Comparison of ENCODE assay signal across 19 mouse cellular contexts in genomic region chr10:78232301-78232980, GRCm38 (mm10). TPM values are rescaled to one million over a fixed set of nuclear protein-coding genes. Genes with fewer than 3 reads are reported as not detected.
DNase-seq lines count a peak whose midpoint lies in the region; ATAC-seq and TF ChIP-seq lines count a peak whose summit lies in the region.
"Had no signal": no experiment of that assay in that cellular context is flagged by ENCODE, and none has a peak within 500 bp of the region (broad histone marks: within the 10 kb centered on the region; RNA-seq: fewer than 3 reads in every experiment).

No protein-coding gene starts in this region.

- DNase-seq in forebrain, embryonic 14.5 days (ENCODE audit: low spot score): peak; percentile 54
- no peak for DNase-seq in forebrain, postnatal 0 days
- peak; percentile 53 for DNase-seq in thymus, postnatal 0 days (ENCODE audit: low spot score)
- no peak for DNase-seq in thymus, adult 2 months
- DNase-seq in gastrocnemius, adult 2 months: peak; percentile 79
- no peak for DNase-seq in spleen, postnatal 10 days (ENCODE audit: low spot score in 2 of 2)
- DNase-seq in heart, adult 18-20 months: no peak
- DNase-seq: adrenal gland, postnatal 36 days; B cell, adult 2 months; heart, postnatal 4 days; kidney, postnatal 10 days; lung, postnatal 10 days had no signal

- H3K9me3 ChIP-seq in forebrain, embryonic 14.5 days (replicated peaks; ENCODE audit: control insufficient read depth, low read length): no peaks in the 10 kb centered on the region
- no peaks in the 10 kb centered on the region for H3K9me3 ChIP-seq in forebrain, postnatal 0 days (ENCODE audit: low read length)
- H3K9me3 ChIP-seq: heart, embryonic 12.5 days; limb, embryonic 10.5 days; midbrain, embryonic 15.5 days; neural tube, embryonic 13.5 days had no signal

- no peak overlapping the region for H3K4me3 ChIP-seq in forebrain, embryonic 14.5 days (ENCODE audit: low read depth, low read length)
- no peak overlapping the region for H3K4me3 ChIP-seq in forebrain, postnatal 0 days (ENCODE audit: low read depth, low read length)
- no peak overlapping the region for H3K4me3 ChIP-seq in thymus, adult 2 months (ENCODE audit: control insufficient read depth, insufficient read depth, low read length)
- no peak overlapping the region for H3K4me3 ChIP-seq in gastrocnemius, adult 2 months
- no peak overlapping the region for H3K4me3 ChIP-seq in small intestine, adult 2 months (ENCODE audit: low read depth, low read length)
- H3K4me3 ChIP-seq: heart, embryonic 12.5 days; limb, embryonic 10.5 days; midbrain, embryonic 15.5 days; neural tube, embryonic 13.5 days had no signal

- no peaks in the 10 kb centered on the region for H3K4me1 ChIP-seq in forebrain, embryonic 14.5 days (ENCODE audit: control insufficient read depth, insufficient read depth, low read length)
- H3K4me1 ChIP-seq in forebrain, postnatal 0 days (ENCODE audit: insufficient read depth): no peaks in the 10 kb centered on the region
- H3K4me1 ChIP-seq in thymus, adult 2 months (replicated peaks; ENCODE audit: control insufficient read depth, insufficient read depth, low read length): peaks cover 32% of the 10 kb centered on the region
- peaks cover 58% of the 10 kb centered on the region for H3K4me1 ChIP-seq in small intestine, adult 2 months (ENCODE audit: control insufficient read depth, insufficient read depth, insufficient read length, low read length)
- H3K4me1 ChIP-seq: limb, embryonic 10.5 days had no signal

- no peak overlapping the region for H3K4me2 ChIP-seq in forebrain, embryonic 14.5 days (ENCODE audit: low read length)
- H3K4me2 ChIP-seq in forebrain, postnatal 0 days (ENCODE audit: low read depth): no peak overlapping the region
- H3K4me2 ChIP-seq: heart, embryonic 12.5 days; midbrain, embryonic 15.5 days; neural tube, embryonic 13.5 days had no signal

- no peak for TF ChIP-seq POLR2A in thymus, adult 2 months (IDR thresholded peaks at IDR 0.05; ENCODE audit: control insufficient read depth, extremely low read depth, insufficient read depth, low read length, poor library complexity)
- TF ChIP-seq POLR2A in small intestine, adult 2 months (IDR thresholded peaks at IDR 0.05; ENCODE audit: low read depth, low read length): no peak

- ATAC-seq in forebrain, embryonic 14.5 days: peak; percentile 32; the same call in 1 of the 2 replicates
- ATAC-seq in forebrain, postnatal 0 days: no peak
- ATAC-seq: intestine, embryonic 16.5 days; midbrain, embryonic 15.5 days had no signal

- 0 out of 2 replicates have a peak overlapping the region, but pooled peaks have one; percentile 5 for H3K27ac ChIP-seq in forebrain, embryonic 14.5 days (ENCODE audit: low read depth, low read length)
- no peak overlapping the region for H3K27ac ChIP-seq in forebrain, postnatal 0 days (ENCODE audit: low read depth, low read length)
- H3K27ac ChIP-seq in thymus, adult 2 months (ENCODE audit: control insufficient read depth, insufficient read depth, low read length): no peak overlapping the region
- H3K27ac ChIP-seq in gastrocnemius, adult 2 months: peak overlapping the region; percentile 68
- H3K27ac ChIP-seq in small intestine, adult 2 months (ENCODE audit: insufficient read depth, low read depth, low read length): peak overlapping the region; percentile 88
- H3K27ac ChIP-seq: limb, embryonic 10.5 days; liver, embryonic 14.5 days; midbrain, embryonic 15.5 days; neural tube, embryonic 13.5 days had no signal

- H3K27me3 ChIP-seq in forebrain, embryonic 14.5 days (replicated peaks; ENCODE audit: control insufficient read depth, insufficient read depth, low read length): no peaks in the 10 kb centered on the region
- no peaks in the 10 kb centered on the region for H3K27me3 ChIP-seq in forebrain, postnatal 0 days (ENCODE audit: insufficient read depth, low read length)
- no peaks in the 10 kb centered on the region for H3K27me3 ChIP-seq in thymus, adult 2 months (ENCODE audit: control insufficient read depth, insufficient read depth, low read length)
- H3K27me3 ChIP-seq in small intestine, adult 2 months (ENCODE audit: control insufficient read depth, insufficient read depth, low read length): no peaks in the 10 kb centered on the region
- H3K27me3 ChIP-seq: heart, embryonic 12.5 days; midbrain, embryonic 15.5 days; neural tube, embryonic 13.5 days had no signal

- peaks cover 25% of the 10 kb centered on the region for H3K36me3 ChIP-seq in forebrain, embryonic 14.5 days (ENCODE audit: control insufficient read depth, insufficient read depth, low read length)
- H3K36me3 ChIP-seq in forebrain, postnatal 0 days (ENCODE audit: insufficient read depth): peaks cover 27% of the 10 kb centered on the region
- H3K36me3 ChIP-seq in thymus, adult 2 months (ENCODE audit: control insufficient read depth, insufficient read depth, low read length): peaks cover 19% of the 10 kb centered on the region
- H3K36me3 ChIP-seq in small intestine, adult 2 months (ENCODE audit: control insufficient read depth, insufficient read depth, low read length): peaks cover 15% of the 10 kb centered on the region

- H3K9ac ChIP-seq in forebrain, embryonic 14.5 days (ENCODE audit: low read length): no peak overlapping the region
- no peak overlapping the region for H3K9ac ChIP-seq in forebrain, postnatal 0 days
- H3K9ac ChIP-seq: heart, embryonic 12.5 days; liver, embryonic 14.5 days; midbrain, embryonic 15.5 days; neural tube, embryonic 13.5 days had no signal

- intact Hi-C loops in gastrocnemius, adult 2 months (cut with DNase I): no loop called here

- TF ChIP-seq CTCF in forebrain, postnatal 0 days (IDR thresholded peaks at IDR 0.05; ENCODE audit: low read depth): no peak
- TF ChIP-seq CTCF in thymus, adult 2 months (IDR thresholded peaks at IDR 0.05; ENCODE audit: borderline replicate concordance, control insufficient read depth, extremely low read depth, insufficient read depth, low read length, poor library complexity): no peak
- no peak for TF ChIP-seq CTCF in gastrocnemius, adult 2 months (IDR thresholded peaks at IDR 0.05)
- no peak for TF ChIP-seq CTCF in small intestine, adult 2 months (IDR thresholded peaks at IDR 0.05; ENCODE audit: extremely low read depth, insufficient read length, insufficient replicate concordance, low read depth, low read length)

- 82% methylated on average over 4 of the region's 4 CpGs for WGBS in forebrain, embryonic 14.5 days
- WGBS in forebrain, postnatal 0 days: 62% methylated on average over 4 of the region's 4 CpGs
- WGBS in thymus, adult 2 months: 27% methylated on average over 4 of the region's 4 CpGs
- WGBS in small intestine, adult 2 months: 73% methylated on average over 4 of the region's 4 CpGs

RNA-seq across cellular contexts. Expression of gene Trappc10, which starts 12.0 kb away (rescaled TPM):
- 19.9 and 22.5 TPM in 2 replicates for polyA plus RNA-seq in forebrain, embryonic 14.5 days (2014; fragmentation: Nextera tagmentation; extraction: Ambion mirVana)
- 92.0 and 95.2 TPM in 2 replicates for total RNA-seq in forebrain, postnatal 0 days (2014; rRNA removed)
- polyA plus RNA-seq in forebrain, postnatal 0 days (2015; fragmentation: Nextera tagmentation; extraction: Ambion mirVana): 28.9 and 31.6 TPM in 2 replicates
- 20.0 and 26.3 TPM in 2 replicates for polyA plus RNA-seq in thymus, postnatal 0 days (2015; fragmentation: Nextera tagmentation; extraction: Ambion mirVana)
- 96.0 and 105 TPM in 2 replicates for polyA plus RNA-seq in thymus, adult 2 months (2012; rRNA removed)
- 10 to 100 TPM; 37.9 to 40.1 TPM for total RNA-seq in gastrocnemius, adult 2 months (2021)
- 35.1 and 69.9 TPM in 2 replicates for polyA plus RNA-seq in small intestine, adult 2 months (2012; rRNA removed)
- 10 to 100 TPM; 51.1 to 54.8 TPM for total RNA-seq in heart, adult 18-20 months (2021)

RNA-seq across cellular contexts. Expression of gene Pwp2, which starts 47.5 kb away (rescaled TPM):
- 16.4 and 17.8 TPM in 2 replicates for polyA plus RNA-seq in forebrain, embryonic 14.5 days (2014; fragmentation: Nextera tagmentation; extraction: Ambion mirVana)
- 27.2 and 30.0 TPM in 2 replicates for total RNA-seq in forebrain, postnatal 0 days (2014; rRNA removed)
- 15.0 and 16.4 TPM in 2 replicates for polyA plus RNA-seq in forebrain, postnatal 0 days (2015; fragmentation: Nextera tagmentation; extraction: Ambion mirVana)
- polyA plus RNA-seq in thymus, postnatal 0 days (2015; fragmentation: Nextera tagmentation; extraction: Ambion mirVana): 18.1 and 18.7 TPM in 2 replicates
- polyA plus RNA-seq in thymus, adult 2 months (2012; rRNA removed): 16.4 and 17.1 TPM in 2 replicates
- 10 to 100 TPM; 10.7 to 11.0 TPM for total RNA-seq in gastrocnemius, adult 2 months (2021)
- polyA plus RNA-seq in small intestine, adult 2 months (2012; rRNA removed): 3.1 and 4.7 TPM in 2 replicates
- 10 to 100 TPM; 11.2 to 11.6 TPM for total RNA-seq in heart, adult 18-20 months (2021)

Comparison
In these comparisons a context has a peak if more than half of its experiments do, and no peak if none do; other contexts are left out.
1. DNase-seq: peak in forebrain, embryonic 14.5 days (single experiment), thymus, postnatal 0 days (single experiment) and gastrocnemius, adult 2 months (single experiment); none in forebrain, postnatal 0 days (single experiment), thymus, adult 2 months (single experiment), spleen, postnatal 10 days (0 of 2) and heart, adult 18-20 months (0 of 2).
2. H3K27ac ChIP-seq: peak in forebrain, embryonic 14.5 days (single experiment), gastrocnemius, adult 2 months (single experiment) and small intestine, adult 2 months (single experiment); none in forebrain, postnatal 0 days (single experiment) and thymus, adult 2 months (single experiment).